Mouse (Mus musculus) kidney, adult 2 months (tissue): Measurements from ENCODE around the gene Als2cr12.
"Not testable (repeated sequence)": the region's sequence is repeated elsewhere in the genome, so short reads cannot be mapped to it uniquely, and the experiment has no call there.

Experiments used
- CTCF ChIP-seq: fragments of 200-500 bp; conservative IDR thresholded peaks from 2 replicates; pipeline ENCODE4 v1.5.1; 2011; ENCODE audit warnings: low read depth, mild to moderate bottlenecking, control low read depth, low read length, moderate library complexity, mixed read lengths; ENCODE audit not compliant: insufficient read depth, insufficient read length
- POLR2A ChIP-seq: fragments of 200-500 bp; IDR thresholded peaks from one replicate; pipeline ENCODE4 v1.6.1; 2011; ENCODE audit warnings: low read depth, low read length, control low read depth

DNA sequence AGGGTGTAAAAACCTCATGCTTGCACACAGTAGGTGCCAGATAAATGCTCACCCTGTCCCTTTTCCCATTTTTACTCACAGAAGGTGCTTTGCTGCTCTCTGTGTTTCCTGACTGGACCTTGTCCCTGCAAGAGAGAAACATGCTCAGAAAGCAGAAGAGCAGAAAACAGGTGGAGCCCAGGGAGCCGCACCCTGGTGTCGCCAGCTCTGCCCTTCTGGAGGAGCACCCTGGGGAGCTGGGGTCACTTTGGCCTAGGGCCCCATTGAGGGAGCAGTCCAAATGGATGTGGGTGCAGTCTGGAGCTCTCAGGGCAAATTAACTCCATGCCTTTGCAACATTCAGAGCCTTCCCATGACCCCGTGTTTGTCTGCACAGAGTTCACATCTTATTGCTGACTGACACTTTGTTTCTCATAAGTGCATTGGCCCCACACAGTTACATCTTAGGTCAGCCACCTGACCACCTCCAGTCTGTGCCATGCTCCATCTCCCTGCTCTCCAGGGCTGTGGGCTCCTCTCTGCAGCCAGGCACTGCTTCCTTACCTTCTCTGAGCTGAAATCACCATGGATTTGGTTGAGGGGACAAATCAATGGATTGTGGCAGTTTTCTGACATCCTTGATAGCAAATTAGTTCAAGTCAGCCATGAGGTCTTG, 4.8 kb downstream of the Als2cr12 start:
- TF ChIP-seq POLR2A, CTCF: not testable (repeated sequence)
